Mouse (Mus musculus) left cerebral cortex, postnatal 25 days (tissue): Measurements from ENCODE around the gene Spint5. TPM values are rescaled to one million over a fixed set of nuclear protein-coding genes. Genes with fewer than 3 reads are reported as not detected.

Experiments used
- DNase-seq, 2 experiments: peaks; one replicate each; pipeline ENCODE4 v3.0.0; 2022; ENCODE audit warnings: low spot score in 2 of 2, mixed read lengths in 1 of 2
- intact Hi-C: fragments of 180-260 bp; cut with DNase I; formaldehyde crosslinking; loops from one replicate; pipeline ENCODE4 v1.15.1; 2025
- total RNA-seq, 2 experiments: library from RNA; stranded (reverse); gene quantifications; 2 replicates each; pipeline ENCODE4 v1.2.3; 2021

The Spint5 gene
- total RNA-seq, 2 experiments from 2014 or later, result not detected

- no peak for DNase-seq
- intact Hi-C loops, result no loop called here
These were observed 18.2 kb downstream of the Spint5 start for GRCm38 (mm10) chr2:164733259-164733658.

- intact Hi-C loops, result no loop called here
- no peak for DNase-seq
These were observed 19.7 kb downstream of the Spint5 start for GRCm38 (mm10) chr2:164734839-164735238.

- peak in 1 of 2 experiments; percentile 21 for DNase-seq
- intact Hi-C loops, result no loop called here
These were observed 20.3 kb downstream of the Spint5 start for GRCm38 (mm10) chr2:164735446-164735845.

GRCm38 (mm10) chr2:164737377-164738090 is 22.4 kb downstream of the Spint5 start:
- DNase-seq, result no peak
- intact Hi-C loops, result no loop called here

GRCm38 (mm10) chr2:164739876-164740275 is 24.8 kb downstream of the Spint5 start:
- intact Hi-C loops, result no loop called here

GRCm38 (mm10) chr2:164744987-164745386 is 29.9 kb downstream of the Spint5 start:
- no peak for DNase-seq
- intact Hi-C loops, result no loop called here

More at GRCm38 (mm10) chr2:164739876-164740275, 24.8 kb downstream of the Spint5 start:
- peak in 1 of 2 experiments; percentile 23 for DNase-seq

- intact Hi-C loops, result no loop called here
These were observed 30.9 kb downstream of the Spint5 start, which contains the start of the genes Wfdc3 and Dnttip1 for GRCm38 (mm10) chr2:164745843-164746479. TSS of gene Wfdc3 (minus strand) at chr2:164745931. TSS of gene Dnttip1 (plus strand) at chr2:164745983.

GRCm38 (mm10) chr2:164746693-164747092 is 31.6 kb downstream of the Spint5 start:
- DNase-seq, result no peak
- intact Hi-C loops, result no loop called here

More at GRCm38 (mm10) chr2:164745843-164746479, 30.9 kb downstream of the Spint5 start, which contains the start of the genes Wfdc3 and Dnttip1:
- peak; percentile 96 to 97 for DNase-seq

- intact Hi-C loops, result no loop called here
- no peak for DNase-seq
These were observed 33.1 kb downstream of the Spint5 start for GRCm38 (mm10) chr2:164748191-164748590.

- intact Hi-C loops, result no loop called here
- DNase-seq, result no peak
These were observed 33.9 kb downstream of the Spint5 start for GRCm38 (mm10) chr2:164748991-164749390.

GRCm38 (mm10) chr2:164752454-164752853 is 37.3 kb downstream of the Spint5 start:
- intact Hi-C loops, result no loop called here

GRCm38 (mm10) chr2:164754105-164754504 is 39.0 kb downstream of the Spint5 start:
- no peak for DNase-seq
- intact Hi-C loops, result no loop called here

More at GRCm38 (mm10) chr2:164752454-164752853, 37.3 kb downstream of the Spint5 start:
- no peak for DNase-seq

- intact Hi-C loops, result no loop called here
- DNase-seq, result no peak
These were observed 39.7 kb downstream of the Spint5 start for GRCm38 (mm10) chr2:164754800-164755199.

GRCm38 (mm10) chr2:164757841-164758240 is 42.7 kb downstream of the Spint5 start:
- DNase-seq, result no peak
- intact Hi-C loops, result no loop called here

GRCm38 (mm10) chr2:164758692-164759091 is 43.6 kb downstream of the Spint5 start:
- intact Hi-C loops, result no loop called here
- DNase-seq, result no peak

GRCm38 (mm10) chr2:164760059-164760833 is 45.1 kb downstream of the Spint5 start:
- no peak for DNase-seq
- intact Hi-C loops, result no loop called here

- DNase-seq, result no peak
- intact Hi-C loops, result no loop called here
These were observed 46.4 kb downstream of the Spint5 start for GRCm38 (mm10) chr2:164761502-164761901.

GRCm38 (mm10) chr2:164761971-164762370 is 46.9 kb downstream of the Spint5 start:
- DNase-seq, result no peak
- intact Hi-C loops, result no loop called here

- intact Hi-C loops, result no loop called here
- no peak for DNase-seq
These were observed 47.5 kb downstream of the Spint5 start for GRCm38 (mm10) chr2:164762593-164762992.

GRCm38 (mm10) chr2:164765841-164766240 is 50.7 kb downstream of the Spint5 start:
- intact Hi-C loops, result no loop called here
- DNase-seq, result peak; percentile 29 to 83
